Mouse (Mus musculus): Measurements from ENCODE around the gene Cdc25b.

The Cdc25b gene

GRCm38 (mm10) chr2:131186771-131187601, at the start of gene Cdc25b, which contains the start of gene Spef1:
TSS of gene Cdc25b (plus strand) at chr2:131186949.
TSS of gene Spef1 (minus strand) at chr2:131187282.
- DNase-seq (ENCODE audit: low spot score), result no peak

GRCm38 (mm10) chr2:131138296-131138695, 48.5 kb upstream of the Cdc25b start:
- no peak for DNase-seq (ENCODE audit: low spot score)

- no peak for DNase-seq (ENCODE audit: low spot score)
Measured at GRCm38 (mm10) chr2:131138760-131139159, 48.0 kb upstream of the Cdc25b start.

GRCm38 (mm10) chr2:131139287-131139686, 47.5 kb upstream of the Cdc25b start:
- no peak for DNase-seq (ENCODE audit: low spot score)

- DNase-seq (ENCODE audit: low spot score), result no peak
Measured at GRCm38 (mm10) chr2:131139886-131140532, 46.7 kb upstream of the Cdc25b start.

GRCm38 (mm10) chr2:131140533-131140905, 46.2 kb upstream of the Cdc25b start:
- DNase-seq (ENCODE audit: low spot score), result no peak

- no peak for DNase-seq (ENCODE audit: low spot score)
Measured at GRCm38 (mm10) chr2:131141336-131141986, 45.3 kb upstream of the Cdc25b start.

- DNase-seq (ENCODE audit: low spot score), result peak; percentile 24
Measured at GRCm38 (mm10) chr2:131142592-131142991, 44.2 kb upstream of the Cdc25b start.

GRCm38 (mm10) chr2:131143007-131143780, 43.6 kb upstream of the Cdc25b start:
- no peak for DNase-seq (ENCODE audit: low spot score)

- no peak for DNase-seq (ENCODE audit: low spot score)
Measured at GRCm38 (mm10) chr2:131145121-131145520, 41.6 kb upstream of the Cdc25b start.

- DNase-seq (ENCODE audit: low spot score), result no peak
Measured at GRCm38 (mm10) chr2:131145536-131145935, 41.2 kb upstream of the Cdc25b start.

- no peak for DNase-seq (ENCODE audit: low spot score)
Measured at GRCm38 (mm10) chr2:131146193-131147042, 40.3 kb upstream of the Cdc25b start.

- DNase-seq (ENCODE audit: low spot score), result no peak
Measured at GRCm38 (mm10) chr2:131147043-131147365, 39.7 kb upstream of the Cdc25b start.

GRCm38 (mm10) chr2:131148353-131149253, 38.1 kb upstream of the Cdc25b start:
- no peak for DNase-seq (ENCODE audit: low spot score)

GRCm38 (mm10) chr2:131149254-131149578, 37.5 kb upstream of the Cdc25b start:
- no peak for DNase-seq (ENCODE audit: low spot score)

- no peak for DNase-seq (ENCODE audit: low spot score)
Measured at GRCm38 (mm10) chr2:131152166-131152730, 34.5 kb upstream of the Cdc25b start.

- DNase-seq (ENCODE audit: low spot score), result no peak
Measured at GRCm38 (mm10) chr2:131154036-131154435, 32.7 kb upstream of the Cdc25b start.

GRCm38 (mm10) chr2:131156987-131157386, 29.8 kb upstream of the Cdc25b start:
- DNase-seq (ENCODE audit: low spot score), result no peak

- no peak for DNase-seq (ENCODE audit: low spot score)
Measured at GRCm38 (mm10) chr2:131159491-131159910, 27.2 kb upstream of the Cdc25b start.
